Mouse (Mus musculus) NIH3T3 (cell line): ENCODE results near the gene Pkd1l3.

Source experiments
- DNase-seq: peaks from one replicate; pipeline ENCODE4 v3.0.0-alpha.2; 2012; ENCODE audit warnings: low read depth

Gene Pkd1l3

GRCm38 (mm10) chr8:109614243-109615210 is at the start of gene Pkd1l3:
Gene Pkd1l3, plus strand, starts transcription at chr8:109614517.
- DNase-seq: no peak

GRCm38 (mm10) chr8:109564766-109565165 is 49.6 kb upstream of the Pkd1l3 start:
- DNase-seq: peak; percentile 4

DNA sequence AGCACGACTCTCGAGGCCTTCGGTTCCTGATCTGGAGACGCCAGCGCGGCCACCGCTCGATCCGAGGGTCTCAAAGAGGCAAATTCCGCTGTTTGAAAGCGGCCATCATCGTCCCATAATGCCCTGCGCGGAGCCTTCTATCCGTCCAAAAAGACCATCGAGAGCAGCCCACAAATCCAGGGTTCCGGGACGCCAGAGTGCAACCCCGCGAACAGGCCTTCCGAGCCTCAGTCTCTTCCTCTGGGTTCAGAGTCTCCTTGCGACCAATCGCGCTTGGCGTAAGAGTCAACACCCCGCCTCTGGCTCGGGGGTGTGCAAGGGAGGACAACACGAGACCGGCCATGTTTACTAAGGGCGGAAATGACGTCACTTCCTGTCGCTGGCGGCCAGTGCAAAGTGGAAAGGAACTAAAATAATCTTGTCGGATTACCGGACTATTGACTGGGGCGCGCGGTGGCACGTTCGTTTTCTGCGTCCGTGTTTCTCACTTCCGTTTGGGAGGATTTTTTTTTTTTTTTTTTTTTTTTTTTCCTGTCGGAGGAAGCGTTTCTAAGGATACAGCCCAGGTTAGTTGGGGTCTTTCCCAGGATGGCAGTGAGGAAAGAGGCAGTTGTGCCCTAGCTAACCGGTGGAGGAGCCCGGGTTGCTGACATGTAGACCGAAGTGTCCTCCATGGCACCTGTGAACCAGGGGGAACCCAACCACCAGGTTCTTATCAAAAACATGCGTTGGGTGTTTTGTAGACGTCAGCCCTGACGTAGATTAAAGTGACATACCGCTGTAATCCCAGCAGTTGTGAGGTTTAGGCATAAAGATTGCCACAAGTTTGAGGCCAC is 48.6 kb upstream of the Pkd1l3 start, which contains the start of the genes Dhx38 and Txnl4b:
TSS of gene Dhx38 (minus strand) at position 364 of the 836 bp plus-strand sequence.
TSS of gene Txnl4b (plus strand) at position 395 of the 836 bp plus-strand sequence.
- peak; percentile 100 for DNase-seq

- no peak for DNase-seq
These were observed 43.2 kb upstream of the Pkd1l3 start for GRCm38 (mm10) chr8:109571139-109571538.

DNA sequence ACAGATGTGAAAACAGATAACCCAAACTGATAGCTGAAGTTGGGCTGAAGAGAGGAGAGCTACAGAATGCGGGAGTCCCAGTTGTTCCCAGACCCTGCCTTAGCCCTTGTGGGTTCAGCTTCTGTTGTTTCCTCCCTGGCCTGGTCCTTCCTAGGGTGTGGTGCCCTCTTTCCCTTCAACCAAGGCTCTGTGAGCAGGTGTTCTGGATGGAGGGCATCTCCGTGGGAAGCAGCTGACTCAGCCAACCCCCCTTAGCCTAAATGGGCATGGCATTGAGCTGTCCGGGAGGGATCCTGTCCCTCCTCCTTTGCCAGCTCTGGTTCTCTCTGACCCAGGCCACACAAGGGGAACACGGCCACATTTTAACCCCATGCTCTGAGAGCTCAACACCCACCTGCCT is 38.0 kb upstream of the Pkd1l3 start:
- DNase-seq: no peak

- DNase-seq: peak; percentile 54
These were observed 35.4 kb upstream of the Pkd1l3 start, which contains the start of gene Hp for GRCm38 (mm10) chr8:109578900-109579301. Gene Hp, minus strand, starts transcription at chr8:109579172.

DNA sequence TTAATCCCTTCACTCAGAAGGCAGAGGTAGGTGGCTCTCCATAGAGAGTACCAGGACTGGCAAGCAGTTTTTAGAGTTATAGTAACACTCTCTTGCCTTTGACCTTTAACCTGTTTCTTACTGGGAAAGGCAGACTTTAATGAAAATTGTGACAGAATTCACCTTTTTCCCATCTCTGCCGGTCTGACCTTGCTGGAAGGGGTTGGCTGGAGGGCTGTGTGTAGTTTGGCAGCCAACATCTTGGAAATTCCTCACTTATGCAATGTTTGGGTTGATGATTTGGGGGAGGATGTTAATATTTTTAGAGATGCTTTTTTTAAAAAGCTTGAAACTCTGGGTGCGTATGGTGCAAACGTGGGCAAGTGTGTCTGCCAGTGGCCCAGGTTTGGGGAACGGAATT is 30.0 kb upstream of the Pkd1l3 start:
- DNase-seq: no peak

DNA sequence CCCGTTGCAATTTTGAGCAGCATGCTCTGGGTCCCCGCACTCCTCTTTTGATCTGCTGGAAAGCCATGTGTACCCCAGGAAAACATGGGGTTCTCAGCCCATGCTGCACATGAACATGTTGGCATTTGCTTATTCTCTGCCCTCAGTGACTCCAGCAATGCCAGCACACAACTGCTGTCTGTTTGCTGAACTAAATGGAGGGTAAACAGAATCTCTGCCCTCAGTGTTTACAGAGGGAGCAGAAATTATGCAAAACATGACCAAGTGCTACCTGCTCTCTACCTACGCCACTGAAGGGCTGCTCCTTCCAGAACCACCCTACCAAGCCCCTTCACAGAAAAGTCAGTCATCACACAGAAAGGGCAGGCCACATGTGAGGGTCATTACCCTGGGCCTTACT is 29.5 kb upstream of the Pkd1l3 start:
- DNase-seq: no peak

- DNase-seq: no peak
These were observed 28.7 kb upstream of the Pkd1l3 start for GRCm38 (mm10) chr8:109585652-109586051.

GRCm38 (mm10) chr8:109586972-109587504 is 27.3 kb upstream of the Pkd1l3 start:
- no peak for DNase-seq

DNA sequence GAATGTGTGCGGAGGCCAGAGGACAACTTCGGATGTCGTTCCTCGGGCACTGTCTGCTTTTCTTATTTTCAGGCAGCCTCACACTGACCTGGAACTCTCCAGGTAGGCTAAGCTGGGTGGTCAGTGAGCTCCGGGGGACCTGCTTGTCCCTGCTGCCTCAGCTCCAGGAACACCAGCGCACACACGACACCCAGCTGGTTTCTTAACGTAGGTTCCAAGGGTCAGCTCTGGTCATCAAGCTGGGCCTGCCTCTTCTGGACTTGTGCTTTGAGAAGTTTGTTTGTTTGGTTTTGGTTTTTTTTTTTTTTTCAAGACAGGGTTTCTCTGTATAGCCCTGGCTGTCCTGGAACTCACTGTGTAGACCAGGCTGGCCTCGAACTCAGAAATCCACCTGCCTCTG is 23.4 kb upstream of the Pkd1l3 start:
- no peak for DNase-seq

DNA sequence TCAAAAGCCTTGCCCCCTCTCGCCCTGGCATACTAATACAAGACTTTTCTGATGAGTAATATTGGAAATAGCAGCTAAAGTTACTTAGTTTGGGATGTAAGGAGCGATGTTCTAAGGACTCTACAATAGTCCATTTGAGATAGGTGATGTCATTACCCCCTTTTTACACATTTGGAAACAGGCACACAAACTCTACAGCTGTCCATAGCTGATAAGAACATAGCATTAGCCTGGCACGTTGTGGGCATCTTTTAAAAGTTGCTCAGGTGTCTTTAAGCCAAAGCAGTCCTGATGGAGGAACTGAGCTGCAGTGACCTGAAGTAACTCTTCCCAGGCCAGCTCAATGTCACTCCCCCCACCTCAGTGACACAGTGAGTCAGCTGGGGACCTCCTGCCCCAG is 22.9 kb upstream of the Pkd1l3 start:
- DNase-seq: no peak

DNA sequence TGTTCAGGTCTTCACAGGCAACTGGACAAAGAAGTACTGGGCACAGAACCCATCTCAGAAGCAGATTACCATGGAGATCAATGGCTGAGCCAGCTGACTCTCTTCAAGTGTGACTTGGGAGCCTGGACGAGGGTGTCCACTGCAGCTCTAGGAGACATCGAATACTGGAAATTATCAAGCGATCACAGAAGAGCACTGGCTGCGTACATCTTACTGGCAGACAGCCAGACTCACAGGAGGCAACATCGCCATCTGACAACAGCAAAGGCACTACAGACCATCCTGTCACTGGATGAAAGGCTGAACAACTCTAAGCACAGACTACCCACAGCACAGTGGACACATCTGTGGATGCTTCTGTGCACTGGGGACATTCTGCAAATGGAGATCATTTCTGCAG is 22.2 kb upstream of the Pkd1l3 start:
- no peak for DNase-seq

GRCm38 (mm10) chr8:109593117-109593788 is 21.1 kb upstream of the Pkd1l3 start:
- DNase-seq: peak; percentile 81

GRCm38 (mm10) chr8:109595854-109596253 is 18.5 kb upstream of the Pkd1l3 start:
- DNase-seq: peak; percentile 76

- DNase-seq: no peak
These were observed 7.6 kb upstream of the Pkd1l3 start for GRCm38 (mm10) chr8:109606725-109607124.

DNA sequence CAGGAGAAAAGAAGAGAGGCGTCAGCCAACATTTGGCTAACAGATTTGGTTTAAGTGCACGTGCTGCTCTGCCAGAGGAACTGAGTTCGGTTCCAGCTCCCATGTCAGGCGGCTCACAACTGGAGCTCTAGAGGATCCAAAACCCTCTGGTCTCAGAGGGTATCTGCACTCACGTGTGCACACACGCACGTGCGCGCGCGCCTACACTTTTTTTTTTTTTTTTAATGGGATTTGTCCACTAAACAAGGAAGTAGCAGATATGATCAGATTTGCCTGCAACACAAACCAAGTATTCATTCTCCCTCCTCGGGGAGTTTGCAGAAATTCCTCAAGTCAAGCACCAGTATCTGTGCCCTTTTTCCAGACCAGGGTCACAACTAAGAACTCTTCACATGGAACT is 6.7 kb upstream of the Pkd1l3 start:
- DNase-seq: peak; percentile 35

DNA sequence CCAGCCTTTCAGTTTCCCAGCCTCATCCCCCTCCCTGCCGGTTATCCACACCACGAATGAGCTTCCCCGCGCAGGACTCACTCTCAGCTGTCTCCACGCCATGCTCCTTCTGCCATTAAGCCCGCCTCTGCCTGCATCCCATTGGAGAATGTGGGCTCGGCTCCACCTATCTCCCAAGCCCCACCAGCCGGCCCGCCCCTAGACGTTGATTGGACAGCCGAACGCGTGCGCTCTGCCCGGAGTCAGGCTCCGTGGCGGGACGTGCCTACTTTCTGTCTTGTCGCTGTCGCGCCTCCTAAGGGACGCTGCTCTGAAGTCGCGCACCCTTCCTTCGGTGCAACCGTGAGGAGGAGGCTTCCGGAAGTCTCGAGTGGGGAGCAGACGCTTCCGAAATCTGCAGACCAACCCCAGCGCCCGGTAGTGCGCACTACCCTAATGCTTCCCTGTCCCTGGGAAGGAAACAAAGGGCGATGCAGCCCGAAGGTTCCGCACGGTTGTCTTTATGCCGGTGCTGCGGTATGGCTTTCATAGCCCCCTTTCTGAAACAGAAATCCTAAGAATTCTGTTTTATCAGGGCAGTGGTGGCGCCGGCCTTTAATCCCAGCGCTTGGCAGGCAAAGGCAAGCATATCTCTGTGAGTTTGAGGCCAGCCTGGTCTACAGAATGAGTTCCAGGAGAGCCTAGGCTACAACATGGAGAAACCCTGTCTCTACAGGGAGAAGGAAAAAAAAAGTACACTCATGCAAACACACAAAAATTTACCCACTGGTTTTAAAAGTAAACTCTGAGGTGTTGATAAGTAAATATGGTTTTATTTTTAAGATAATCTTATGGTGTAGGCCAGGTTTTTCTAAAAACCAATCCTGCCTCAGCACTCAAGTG is 5.8 kb upstream of the Pkd1l3 start, which contains the start of gene Dhodh:
TSS of gene Dhodh (minus strand) at position 403 of the 882 bp plus-strand sequence.
- DNase-seq: peak; percentile 95

GRCm38 (mm10) chr8:109609153-109609502 is 5.2 kb upstream of the Pkd1l3 start:
- DNase-seq: peak; percentile 60

- DNase-seq: no peak
These were observed 1.3 kb downstream of the Pkd1l3 start for GRCm38 (mm10) chr8:109615569-109615968.

GRCm38 (mm10) chr8:109628638-109629037 is 14.3 kb downstream of the Pkd1l3 start:
- DNase-seq: no peak
